Mouse (Mus musculus): ENCODE measurements around the gene Smoc1.

Smoc1 gene

GRCm38 (mm10) chr12:81225966-81226577 is 199.5 kb downstream of the Smoc1 start:
- 35% methylated on average over 6 of the region's 6 CpGs for WGBS

- 33% methylated on average over 3 of the region's 3 CpGs for WGBS
Observed at GRCm38 (mm10) chr12:81226590-81226989, 200.0 kb downstream of the Smoc1 start.

DNA sequence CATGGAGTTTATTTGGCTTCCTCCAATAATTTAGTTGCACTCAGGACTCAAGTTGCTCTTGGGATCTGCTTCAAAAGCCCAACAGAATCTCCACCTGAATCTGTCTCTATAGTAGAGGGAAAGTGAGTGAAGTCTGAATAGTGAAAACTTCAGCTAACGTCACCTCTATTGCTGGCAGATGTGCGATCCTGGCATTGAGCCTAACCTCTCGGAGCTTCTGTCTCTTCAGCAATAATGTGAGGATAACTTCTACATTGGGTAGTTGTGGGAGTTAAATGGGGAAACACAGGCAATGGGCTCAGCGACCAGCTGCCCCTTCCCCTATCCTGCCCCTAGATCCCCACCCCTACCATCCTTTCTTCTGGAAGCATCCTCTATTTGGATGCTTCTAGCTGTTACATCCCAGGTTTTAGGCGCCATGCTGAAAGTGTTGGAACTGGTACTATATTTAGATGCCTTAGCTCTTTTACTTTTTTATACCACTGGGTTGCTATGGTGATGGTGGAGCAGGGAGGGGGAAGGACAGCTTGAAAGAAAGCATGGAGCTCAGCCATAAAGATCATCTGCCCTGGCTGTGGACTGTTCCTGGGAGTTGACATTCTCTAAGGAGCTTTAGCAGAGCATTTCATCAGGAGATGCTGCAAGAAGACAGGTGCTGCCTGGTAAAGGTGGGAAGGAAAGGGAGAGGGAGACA is 201.3 kb downstream of the Smoc1 start:
- 14% methylated on average over 5 of the region's 5 CpGs for WGBS

GRCm38 (mm10) chr12:81233746-81234380 is 207.3 kb downstream of the Smoc1 start:
- WGBS = 92% methylated on average over 1 of the region's 1 CpGs

DNA sequence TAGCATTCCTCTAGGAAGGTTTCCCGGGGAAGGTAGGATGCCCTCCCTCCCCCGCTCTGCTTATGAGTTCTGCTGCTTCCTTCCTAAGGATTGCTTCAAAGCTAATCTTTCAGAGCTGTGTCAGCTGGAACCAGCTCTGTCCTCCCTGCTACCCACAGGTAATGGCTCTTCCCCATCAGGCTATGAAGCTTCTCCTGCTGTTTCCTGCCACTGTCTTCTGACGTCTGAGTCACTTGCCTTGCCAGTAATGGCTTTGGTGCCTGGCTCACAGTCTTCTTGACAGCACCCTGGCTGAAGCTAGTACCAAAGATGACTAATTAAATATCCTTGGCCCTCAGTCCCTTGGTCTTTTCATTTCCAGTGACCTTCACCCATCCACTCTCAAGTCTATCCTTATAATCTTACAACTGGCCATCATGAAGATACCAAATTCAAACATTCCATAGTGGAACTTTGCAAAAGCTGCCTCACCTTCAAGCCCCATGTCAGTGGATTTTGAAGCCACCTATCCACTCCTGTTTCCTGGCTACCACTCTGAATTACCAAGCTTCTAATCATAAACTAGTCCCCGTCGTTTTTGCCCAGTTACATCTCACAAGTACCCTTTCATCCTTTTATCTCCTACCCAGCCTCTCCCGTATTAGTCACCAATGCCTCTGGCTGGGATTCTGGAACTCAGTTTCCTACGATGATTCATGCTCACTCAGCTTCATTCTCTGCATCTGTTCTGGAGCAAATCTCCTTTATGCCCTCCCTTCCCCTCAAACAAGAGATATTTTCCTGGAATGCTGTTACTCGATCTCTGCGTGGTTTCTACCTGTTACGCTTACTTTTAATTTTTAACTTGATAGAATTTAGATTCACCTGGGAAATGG is 209.1 kb downstream of the Smoc1 start:
- 67% methylated on average over 10 of the region's 10 CpGs for WGBS
